Mouse (Mus musculus) layer of hippocampus, adult 11-12 months (tissue): ENCODE results near the gene Spn.
"Not testable (repeated sequence)": the region's sequence is repeated elsewhere in the genome, so short reads cannot be mapped to it uniquely, and the experiment has no call there.

ENCODE experiments used
- DNase-seq: peaks from one replicate; pipeline ENCODE4 v3.0.0; 2022; ENCODE audit warnings: low spot score

Gene Spn

GRCm38 (mm10) chr7:127105551-127105950, 32.1 kb downstream of the Spn start:
- DNase-seq: no peak

DNA sequence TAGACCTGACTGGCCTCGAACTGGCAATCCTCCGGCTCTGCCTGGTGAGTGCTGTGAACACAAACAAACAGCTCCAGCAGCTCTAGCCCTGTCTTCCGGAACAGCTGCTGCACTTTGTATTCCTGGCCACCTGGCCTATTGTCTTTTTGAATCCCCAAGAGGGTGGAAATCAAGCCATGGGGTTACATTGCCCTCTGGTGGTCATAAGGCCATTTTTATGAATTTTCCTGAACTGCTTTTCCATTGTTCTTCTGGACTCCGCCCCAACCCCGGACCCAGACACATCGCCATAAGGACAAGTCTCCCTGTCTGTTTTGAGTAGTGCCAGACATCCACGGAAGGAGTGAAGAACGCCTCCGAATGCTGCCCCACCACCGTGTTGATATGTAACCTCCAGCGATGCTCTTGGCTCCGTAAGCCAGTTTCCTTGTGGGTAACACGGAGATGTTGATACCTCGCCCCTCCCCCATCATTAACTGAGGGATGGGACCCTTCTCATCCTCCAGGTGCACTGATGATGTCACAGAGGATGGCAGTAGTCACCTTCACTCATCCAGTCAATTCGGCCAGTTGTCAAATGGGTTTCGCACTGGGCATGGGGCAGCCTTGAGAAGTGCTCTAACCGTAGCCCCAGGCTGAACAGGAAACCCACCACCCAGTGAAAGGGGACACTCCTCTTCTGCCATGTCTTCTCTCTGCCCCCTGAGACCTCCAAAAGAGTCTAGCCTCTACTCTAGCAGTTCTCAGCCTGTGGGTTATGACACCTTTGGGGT, 32.9 kb downstream of the Spn start:
- peak; percentile 89 for DNase-seq

- no peak for DNase-seq
Observed at GRCm38 (mm10) chr7:127103960-127104359, 33.7 kb downstream of the Spn start.

GRCm38 (mm10) chr7:127102148-127102547, 35.5 kb downstream of the Spn start:
- DNase-seq: no peak

GRCm38 (mm10) chr7:127101451-127102016, 36.1 kb downstream of the Spn start:
- no peak for DNase-seq

GRCm38 (mm10) chr7:127099528-127099927, 38.1 kb downstream of the Spn start:
- no peak for DNase-seq

- DNase-seq: no peak
Observed at GRCm38 (mm10) chr7:127098950-127099349, 38.7 kb downstream of the Spn start.

DNA sequence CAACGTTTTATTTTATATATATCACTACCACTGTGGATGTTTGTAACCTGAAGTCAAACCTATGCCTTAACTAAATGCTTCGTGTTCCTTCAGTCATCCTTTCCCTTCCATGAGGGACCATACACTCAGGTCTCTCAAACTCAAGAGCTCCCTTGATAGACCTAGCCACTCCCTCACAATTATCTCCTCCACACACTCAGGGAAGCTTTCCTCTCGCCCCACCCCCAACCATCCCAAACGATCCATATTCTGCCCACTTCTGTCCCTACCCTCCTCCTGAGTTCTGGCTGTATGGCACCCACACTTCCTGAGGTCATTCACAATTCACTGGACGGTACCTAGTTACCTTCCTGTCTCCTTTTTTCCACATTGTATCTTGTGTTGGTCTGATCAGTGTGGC, 39.1 kb downstream of the Spn start:
- DNase-seq: no peak

DNA sequence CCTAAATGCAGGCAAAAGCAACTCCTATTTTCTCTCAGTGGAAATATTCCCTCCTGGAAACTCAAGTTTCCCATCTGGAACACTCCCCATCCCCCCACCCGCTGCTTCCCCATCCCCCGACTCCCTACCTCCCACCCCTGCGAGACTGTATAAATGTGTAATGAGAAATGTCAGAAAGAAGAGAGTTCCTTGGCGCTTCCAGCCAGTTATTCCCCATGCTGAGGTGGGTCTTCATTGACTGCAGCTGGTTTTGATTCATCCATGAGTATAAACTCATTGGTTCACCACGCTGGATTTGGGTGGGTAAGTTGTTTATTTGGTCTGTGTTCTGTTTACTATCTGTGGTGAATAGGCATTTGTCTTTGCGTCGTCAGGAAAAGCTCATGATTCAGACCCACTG, 41.2 kb downstream of the Spn start:
- no peak for DNase-seq

DNA sequence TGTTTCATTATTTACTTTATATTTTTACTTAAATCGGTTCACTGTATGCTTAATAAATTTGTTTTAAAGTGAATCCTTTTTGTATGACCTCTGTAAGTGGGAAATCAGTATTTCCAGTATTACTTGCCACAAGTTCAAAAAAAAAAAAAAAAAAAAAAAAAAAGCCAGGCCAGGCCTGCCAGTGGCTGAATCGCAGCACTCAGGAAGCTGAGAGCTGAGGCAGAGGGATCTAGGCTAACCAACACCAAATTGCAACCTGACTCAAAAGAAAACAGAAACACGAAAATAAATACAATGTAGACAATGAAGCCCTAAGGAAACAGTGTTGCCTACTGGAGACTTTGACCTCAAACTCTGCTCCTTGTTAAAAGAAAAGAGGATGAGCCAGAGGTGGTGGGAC, 43.7 kb downstream of the Spn start:
- DNase-seq: no peak

DNA sequence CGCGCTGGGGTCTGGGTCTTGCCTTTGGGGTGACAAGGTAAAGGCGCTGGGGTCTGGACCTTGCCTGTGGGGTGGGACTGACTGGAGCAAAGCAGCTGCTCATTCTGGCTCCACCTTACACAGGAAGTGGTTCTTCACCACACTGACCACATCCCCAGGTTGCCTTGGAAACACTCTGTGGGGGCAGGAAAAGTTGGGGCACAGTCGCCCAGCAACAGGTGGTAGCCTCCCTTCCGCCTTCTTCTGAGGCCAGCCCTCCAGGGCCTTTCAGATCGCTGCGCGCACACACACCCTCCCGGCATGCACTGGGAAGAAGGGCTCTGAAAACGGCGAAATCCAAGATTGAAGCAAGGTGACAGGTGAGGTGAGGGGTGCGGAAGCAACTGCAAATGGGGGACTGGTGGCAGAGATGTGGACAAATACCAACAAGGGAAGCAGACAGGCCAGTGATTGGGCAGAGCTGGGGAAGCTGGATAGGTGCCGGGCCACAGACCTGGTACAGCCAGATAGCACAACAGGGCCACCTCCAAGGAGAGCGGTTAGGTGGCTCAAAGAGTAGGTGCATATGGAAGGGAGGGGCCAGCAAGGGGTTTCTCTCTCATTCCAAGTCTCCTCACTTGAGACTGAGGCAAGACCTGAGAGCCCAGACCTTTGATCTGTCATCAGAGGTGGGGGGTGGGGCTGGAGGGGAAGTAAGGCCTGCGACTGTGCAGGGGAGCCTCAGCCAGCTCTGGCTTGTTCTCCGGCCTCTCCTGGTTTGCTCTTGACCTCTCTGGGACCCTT, 46.3 kb downstream of the Spn start, which contains the start of gene AI467606:
TSS of gene AI467606 (plus strand) at position 246 of the 783 bp plus-strand sequence.
- DNase-seq: peak; percentile 47

GRCm38 (mm10) chr7:127090154-127091113, 47.2 kb downstream of the Spn start:
- DNase-seq: no peak

GRCm38 (mm10) chr7:127088901-127089845, 48.5 kb downstream of the Spn start:
- DNase-seq: no peak

GRCm38 (mm10) chr7:127088083-127088482, 49.5 kb downstream of the Spn start:
- no peak for DNase-seq

DNA sequence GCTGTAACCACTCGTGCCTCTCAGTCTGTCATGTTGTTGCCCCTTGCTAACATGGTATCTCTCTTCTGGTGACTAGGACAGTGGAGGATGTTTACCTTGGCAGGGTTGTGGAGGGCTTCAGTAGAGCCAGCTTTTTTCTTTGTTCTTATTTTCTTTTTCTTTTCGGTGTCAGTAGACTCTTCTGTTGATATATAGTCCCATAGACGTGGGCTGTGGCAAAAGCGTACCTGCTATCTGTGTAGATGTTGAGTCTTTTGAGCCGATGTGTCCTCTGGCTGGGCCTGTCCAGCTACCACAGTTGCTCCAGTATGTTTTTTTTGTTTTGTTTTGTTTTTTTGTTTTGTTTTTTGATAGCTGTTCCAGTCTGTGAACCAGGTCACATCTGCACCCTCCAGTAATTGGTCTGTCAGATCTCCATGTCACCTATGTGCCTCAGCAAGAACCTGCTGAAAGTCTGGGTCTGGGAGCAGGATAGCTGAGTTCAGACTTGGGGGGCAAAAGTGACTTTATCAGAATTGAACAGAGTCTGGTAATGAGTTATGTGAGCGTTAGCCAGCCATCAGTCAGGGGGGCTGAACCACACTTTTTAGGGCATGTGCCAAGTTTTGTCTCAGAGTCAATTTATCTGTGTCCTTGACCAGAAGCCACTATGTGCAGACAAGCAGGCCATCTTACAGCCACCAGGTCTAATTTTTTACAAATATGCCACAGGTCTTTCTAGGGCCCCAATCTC, 50.2 kb downstream of the Spn start, which contains the start of gene Zg16:
TSS of gene Zg16 (minus strand) at position 51 of the 733 bp plus-strand sequence.
- DNase-seq: not testable (repeated sequence)

DNA sequence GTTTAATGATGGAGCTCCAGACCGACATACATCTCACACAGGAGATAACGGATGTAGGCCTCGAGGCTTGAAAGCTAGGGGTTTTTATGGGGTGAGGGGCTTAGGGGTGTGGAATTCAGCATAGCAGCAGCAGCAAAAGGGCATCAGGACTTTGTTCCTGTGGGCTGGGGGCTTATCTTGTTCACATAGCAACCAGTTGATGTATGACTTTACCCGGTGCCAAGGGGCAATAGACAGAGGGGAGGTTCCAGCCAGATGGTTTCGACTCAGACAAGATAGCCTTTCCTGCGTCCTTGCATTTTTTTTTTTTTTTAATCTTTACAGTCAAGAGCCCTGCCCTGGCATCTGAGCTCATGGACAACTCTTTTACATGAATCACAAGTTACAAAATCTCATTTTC, 51.9 kb downstream of the Spn start:
- DNase-seq: not testable (repeated sequence)

- DNase-seq: no peak
Observed at GRCm38 (mm10) chr7:127084794-127085193, 52.8 kb downstream of the Spn start.

DNA sequence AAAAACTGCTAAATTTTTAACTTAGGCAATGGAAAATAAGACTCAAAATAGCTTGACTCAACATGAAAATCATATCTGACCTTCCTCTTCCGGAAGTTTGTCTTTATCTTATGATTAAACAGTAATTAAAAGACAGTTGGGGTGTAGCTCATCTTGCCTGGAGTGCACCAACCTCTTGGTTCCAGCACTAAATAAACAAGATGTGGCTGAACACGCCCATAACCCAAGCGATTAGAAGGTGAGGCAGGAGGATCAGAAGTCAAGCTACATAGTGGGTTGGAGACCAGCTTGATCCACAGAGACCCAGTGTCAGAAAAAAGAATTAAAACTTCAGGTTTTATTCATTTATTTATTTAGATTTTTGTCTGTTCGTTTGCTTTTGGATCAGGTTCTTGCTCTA, 53.9 kb downstream of the Spn start:
- no peak for DNase-seq

GRCm38 (mm10) chr7:127082995-127083394, 54.6 kb downstream of the Spn start:
- no peak for DNase-seq

DNA sequence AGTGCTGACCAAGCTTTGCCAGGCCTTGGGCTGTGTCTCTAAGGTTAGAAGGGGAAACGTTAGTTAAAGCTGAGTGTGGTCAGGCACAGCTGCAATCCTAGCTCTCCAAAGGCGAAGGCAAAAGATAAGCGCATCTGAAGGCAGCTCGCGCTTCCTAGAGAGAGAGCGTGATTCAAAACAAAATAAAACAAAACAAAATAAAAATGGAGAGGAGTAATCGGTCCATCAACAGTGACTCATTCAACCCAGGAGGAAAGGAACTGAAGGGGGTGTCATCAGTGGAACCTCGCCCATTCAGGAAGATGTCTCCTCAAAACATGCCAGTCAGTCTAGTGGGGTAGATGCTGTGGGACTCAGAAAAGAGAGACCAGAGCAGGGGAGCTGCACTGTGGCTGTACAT, 55.4 kb downstream of the Spn start:
- no peak for DNase-seq
